Mouse (Mus musculus) kidney, embryonic 14.5 days (tissue): ENCODE results near the gene Erg. TPM values are rescaled to one million over a fixed set of nuclear protein-coding genes. Genes with fewer than 3 reads are reported as not detected.
A peak's percentile ranks its signal among the peaks of the same experiment; 100 is the strongest.

Experiments
- ATAC-seq: fragments of 200-750 bp; cut with Nextera tagmentation; 2 replicates; pipeline ENCODE4 v1.8.0; 2017; ENCODE audit warnings: moderate number of reproducible peaks, mild to moderate bottlenecking, moderate TSS enrichment, moderate library complexity; ENCODE audit not compliant: low FRiP score, low TSS enrichment
- H3K27ac ChIP-seq: fragments of 300-500 bp; sonication (generic); 2 replicates; pipeline ENCODE4 v1.5.1; 2014; ENCODE audit warnings: low read depth, mild to moderate bottlenecking, low read length, moderate library complexity, mixed read lengths
- H3K27me3 ChIP-seq: fragments of 300-500 bp; sonication (generic); 2 replicates; pipeline ENCODE4 v1.6.1; 2014; ENCODE audit warnings: mild to moderate bottlenecking, low read length; ENCODE audit not compliant: control insufficient read depth, insufficient read depth
- H3K36me3 ChIP-seq: fragments of 300-500 bp; sonication (generic); 2 replicates; pipeline ENCODE4 v1.6.1; 2014; ENCODE audit warnings: low read length, mixed read lengths; ENCODE audit not compliant: control insufficient read depth, insufficient read depth
- H3K4me1 ChIP-seq: fragments of 300-500 bp; sonication (generic); 2 replicates; pipeline ENCODE4 v1.6.1; 2014; ENCODE audit warnings: low read length, mixed read lengths; ENCODE audit not compliant: control insufficient read depth, insufficient read depth
- H3K4me2 ChIP-seq: fragments of 300-500 bp; sonication (generic); replicated peaks from 2 replicates; pipeline ENCODE4 v1.6.1; 2014; ENCODE audit warnings: low read depth, mild to moderate bottlenecking, low read length
- H3K4me3 ChIP-seq: fragments of 300-500 bp; sonication (generic); 2 replicates; pipeline ENCODE4 v1.5.1; 2014; ENCODE audit warnings: mild to moderate bottlenecking, low read length
- H3K9ac ChIP-seq: fragments of 300-500 bp; sonication (generic); 2 replicates; pipeline ENCODE4 v1.6.1; 2014; ENCODE audit warnings: low read depth, mild to moderate bottlenecking, low read length, moderate library complexity
- H3K9me3 ChIP-seq: fragments of 300-500 bp; sonication (generic); 2 replicates; pipeline ENCODE4 v1.6.1; 2016; ENCODE audit warnings: low read length; ENCODE audit not compliant: control insufficient read depth
- WGBS: fragments of 180-500 bp; shearing (Covaris S2); extraction: QIAGEN DNeasy Blood & Tissue Kit; methylation state at CpG from one replicate; pipeline ENCODE4 v1.1.7; 2014; 5-methylcytosine and 5-hydroxymethylcytosine counted together
- polyA plus RNA-seq: library from polyadenylated mRNA; unstranded; fragments of >200 nt; fragmentation: Nextera tagmentation; extraction: Ambion mirVana; gene quantifications from 2 replicates; pipeline ENCODE4 v1.2.1, GENCODE M21; 2014

Erg gene
- polyA plus RNA-seq, 1 experiment from 2014 or later: 6.0 TPM

GRCm38 (mm10) chr16:95556834-95557233, 29.6 kb downstream of the Erg start:
- Histone ChIP-seq H3K9ac (no peak overlapping the region), H3K4me3 (no peak overlapping the region), H3K4me1 (no peaks in the 10 kb centered on the region), H3K9me3 (no peaks in the 10 kb centered on the region), H3K27ac (no peak overlapping the region), H3K36me3 (no peaks in the 10 kb centered on the region), H3K4me2 (no peak overlapping the region), H3K27me3 (no peaks in the 10 kb centered on the region)
- WGBS: 79% methylated on average over 4 of the region's 4 CpGs
- ATAC-seq: no peak

GRCm38 (mm10) chr16:95553136-95553535, 33.3 kb downstream of the Erg start:
- no peak overlapping the region for H3K4me3 ChIP-seq
- H3K36me3 ChIP-seq: no peaks in the 10 kb centered on the region
- 87% methylated on average over 2 of the region's 2 CpGs for WGBS
- no peak overlapping the region for H3K9ac ChIP-seq
- no peak overlapping the region for H3K4me2 ChIP-seq
- H3K27ac ChIP-seq: no peak overlapping the region
- no peaks in the 10 kb centered on the region for H3K27me3 ChIP-seq
- no peaks in the 10 kb centered on the region for H3K9me3 ChIP-seq
- no peaks in the 10 kb centered on the region for H3K4me1 ChIP-seq
- ATAC-seq: no peak

GRCm38 (mm10) chr16:95552495-95552894, 33.9 kb downstream of the Erg start:
- no peaks in the 10 kb centered on the region for H3K4me1 ChIP-seq
- no peaks in the 10 kb centered on the region for H3K9me3 ChIP-seq
- no peaks in the 10 kb centered on the region for H3K36me3 ChIP-seq
- no peaks in the 10 kb centered on the region for H3K27me3 ChIP-seq
- peak; percentile 49; the same call in 1 of the 2 replicates for ATAC-seq
- H3K4me2 ChIP-seq: no peak overlapping the region
- H3K27ac ChIP-seq: no peak overlapping the region
- 29% methylated on average over 16 of the region's 16 CpGs for WGBS
- no peak overlapping the region for H3K4me3 ChIP-seq
- H3K9ac ChIP-seq: no peak overlapping the region

- WGBS: 89% methylated on average over 5 of the region's 5 CpGs
- ATAC-seq: no peak
- no peaks in the 10 kb centered on the region for H3K36me3 ChIP-seq
- H3K9me3 ChIP-seq: no peaks in the 10 kb centered on the region
- H3K4me3 ChIP-seq: no peak overlapping the region
- no peak overlapping the region for H3K9ac ChIP-seq
- no peaks in the 10 kb centered on the region for H3K4me1 ChIP-seq
- H3K27ac ChIP-seq: no peak overlapping the region
- no peak overlapping the region for H3K4me2 ChIP-seq
- H3K27me3 ChIP-seq: no peaks in the 10 kb centered on the region
These were observed 35.9 kb downstream of the Erg start for GRCm38 (mm10) chr16:95550496-95550895.

- WGBS: 90% methylated on average over 5 of the region's 5 CpGs
- Histone ChIP-seq H3K4me1 (no peaks in the 10 kb centered on the region), H3K4me3 (no peak overlapping the region), H3K9me3 (no peaks in the 10 kb centered on the region), H3K4me2 (no peak overlapping the region), H3K36me3 (no peaks in the 10 kb centered on the region), H3K9ac (no peak overlapping the region), H3K27me3 (no peaks in the 10 kb centered on the region), H3K27ac (no peak overlapping the region)
- no peak for ATAC-seq
These were observed 41.6 kb downstream of the Erg start for GRCm38 (mm10) chr16:95544753-95545152.

- no peak overlapping the region for H3K27ac ChIP-seq
- no peaks in the 10 kb centered on the region for H3K4me1 ChIP-seq
- no peaks in the 10 kb centered on the region for H3K36me3 ChIP-seq
- H3K4me3 ChIP-seq: no peak overlapping the region
- ATAC-seq: no peak
- no peak overlapping the region for H3K9ac ChIP-seq
- 95% methylated on average over 12 of the region's 12 CpGs for WGBS
- no peaks in the 10 kb centered on the region for H3K27me3 ChIP-seq
- H3K9me3 ChIP-seq: no peaks in the 10 kb centered on the region
- H3K4me2 ChIP-seq: no peak overlapping the region
These were observed 42.9 kb downstream of the Erg start for GRCm38 (mm10) chr16:95543471-95543870.

GRCm38 (mm10) chr16:95535151-95535550, 51.2 kb downstream of the Erg start:
- WGBS: 66% methylated on average over 3 of the region's 3 CpGs
- no peak overlapping the region for H3K27ac ChIP-seq
- H3K4me1 ChIP-seq: no peaks in the 10 kb centered on the region

GRCm38 (mm10) chr16:95532387-95533077, 53.9 kb downstream of the Erg start:
- no peaks in the 10 kb centered on the region for H3K36me3 ChIP-seq
- no peaks in the 10 kb centered on the region for H3K9me3 ChIP-seq
- H3K4me3 ChIP-seq: no peak overlapping the region
- no peaks in the 10 kb centered on the region for H3K4me1 ChIP-seq
- WGBS: 69% methylated on average over 13 of the region's 13 CpGs
- ATAC-seq: no peak
- no peak overlapping the region for H3K27ac ChIP-seq
- no peak overlapping the region for H3K4me2 ChIP-seq
- no peaks in the 10 kb centered on the region for H3K27me3 ChIP-seq
- H3K9ac ChIP-seq: no peak overlapping the region

More at GRCm38 (mm10) chr16:95535151-95535550, 51.2 kb downstream of the Erg start:
- no peaks in the 10 kb centered on the region for H3K9me3 ChIP-seq
- ATAC-seq: no peak
- no peak overlapping the region for H3K4me2 ChIP-seq
- no peaks in the 10 kb centered on the region for H3K27me3 ChIP-seq
- no peak overlapping the region for H3K9ac ChIP-seq
- no peak overlapping the region for H3K4me3 ChIP-seq
- no peaks in the 10 kb centered on the region for H3K36me3 ChIP-seq

GRCm38 (mm10) chr16:95527561-95527960, 58.8 kb downstream of the Erg start:
- H3K36me3 ChIP-seq: no peaks in the 10 kb centered on the region
- no peaks in the 10 kb centered on the region for H3K4me1 ChIP-seq
- ATAC-seq: no peak
- no peak overlapping the region for H3K4me3 ChIP-seq
- H3K27ac ChIP-seq: no peak overlapping the region
- H3K27me3 ChIP-seq: no peaks in the 10 kb centered on the region
- no peak overlapping the region for H3K4me2 ChIP-seq
- WGBS: 86% methylated on average over 2 of the region's 2 CpGs
- H3K9me3 ChIP-seq: no peaks in the 10 kb centered on the region
- no peak overlapping the region for H3K9ac ChIP-seq
